Mouse (Mus musculus) embryonic facial prominence, embryonic 12.5 days (tissue): ENCODE data around the gene Agmat. TPM values are rescaled to one million over a fixed set of nuclear protein-coding genes. Genes with fewer than 3 reads are reported as not detected.

Source experiments
- ATAC-seq: fragments of 200-750 bp; cut with Nextera tagmentation; 2 replicates; pipeline ENCODE4 v1.8.0; 2017; ENCODE audit not compliant: insufficient number of reproducible peaks, insufficient read depth, low FRiP score, low TSS enrichment
- H3K27ac ChIP-seq: fragments of 300-500 bp; sonication (generic); 2 replicates; pipeline ENCODE4 v1.5.1; 2016; ENCODE audit warnings: mild to moderate bottlenecking
- H3K27me3 ChIP-seq: fragments of 300-500 bp; sonication (generic); 2 replicates; pipeline ENCODE4 v1.6.1; 2016; ENCODE audit warnings: mild to moderate bottlenecking, moderate library complexity
- H3K36me3 ChIP-seq: fragments of 300-500 bp; sonication (generic); 2 replicates; pipeline ENCODE4 v1.6.1; 2016; ENCODE audit warnings: mild to moderate bottlenecking
- H3K4me1 ChIP-seq: fragments of 300-500 bp; sonication (generic); 2 replicates; pipeline ENCODE4 v1.6.1; 2016
- H3K4me2 ChIP-seq: fragments of 300-500 bp; sonication (generic); replicated peaks from 2 replicates; pipeline ENCODE4 v1.6.1; 2016; ENCODE audit warnings: mild to moderate bottlenecking, moderate library complexity
- H3K4me3 ChIP-seq: fragments of 300-500 bp; sonication (generic); 2 replicates; pipeline ENCODE4 v1.5.1; 2016; ENCODE audit warnings: mild to moderate bottlenecking
- H3K9ac ChIP-seq: fragments of 300-500 bp; sonication (generic); 2 replicates; pipeline ENCODE4 v1.6.1; 2016; ENCODE audit warnings: mild to moderate bottlenecking, moderate library complexity
- H3K9me3 ChIP-seq: fragments of 300-500 bp; sonication (generic); 2 replicates; pipeline ENCODE4 v1.6.1; 2016; ENCODE audit warnings: mild to moderate bottlenecking, moderate library complexity
- WGBS: fragments of 180-500 bp; shearing (Covaris S2); methylation state at CpG from one replicate; pipeline ENCODE4 v1.1.7; 2016; 5-methylcytosine and 5-hydroxymethylcytosine counted together
- polyA plus RNA-seq: library from polyadenylated mRNA; unstranded; fragments of >200 nt; fragmentation: Nextera tagmentation; extraction: Ambion mirVana; gene quantifications from 2 replicates; pipeline ENCODE4 v1.2.1, GENCODE M21; 2016

Gene Agmat
- not detected in 2 replicates for polyA plus RNA-seq

GRCm38 (mm10) chr4:141746578-141747346 lies at the start of gene Agmat:
Gene Agmat (plus strand): TSS chr4:141746672.
- Histone ChIP-seq H3K4me1 (0 out of 2 replicates have a peak, but pooled peaks cover under 1% of the 10 kb centered on the region), H3K36me3 (no peaks in the 10 kb centered on the region), H3K9me3 (no peaks in the 10 kb centered on the region), H3K4me3 (no peak within 1 kb of the TSS), H3K4me2 (no peak within 1 kb of the TSS), H3K27me3 (peaks cover 5% of the 10 kb centered on the region; the same call in 1 of the 2 replicates), H3K27ac (no peak within 1 kb of the TSS), H3K9ac (no peak within 1 kb of the TSS)
- no peak for ATAC-seq
- WGBS, result 25% methylated on average over 25 of the region's 25 CpGs

DNA sequence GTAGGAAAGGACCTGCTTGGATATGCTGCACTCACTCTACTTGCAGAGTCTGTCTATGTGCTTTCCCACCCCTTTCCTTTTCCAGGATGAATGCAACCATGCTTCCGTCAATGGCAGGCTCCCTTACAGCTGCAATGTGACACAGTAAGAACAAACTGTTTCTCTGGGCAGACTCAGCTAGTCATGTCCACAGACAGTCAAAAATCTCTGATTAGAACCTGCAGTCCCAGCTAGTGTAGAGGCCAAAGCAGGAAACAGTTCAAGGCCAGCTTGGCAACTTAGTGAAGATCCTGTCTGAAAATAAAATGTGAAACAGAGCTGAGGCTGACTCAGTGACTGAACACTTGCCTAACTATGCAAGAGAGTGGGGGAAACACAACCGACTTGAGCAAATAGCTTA lies 41.8 kb upstream of the Agmat start:
- Histone ChIP-seq H3K36me3 (peaks cover 89% of the 10 kb centered on the region), H3K27ac (no peak overlapping the region), H3K9me3 (no peaks in the 10 kb centered on the region), H3K4me1 (no peaks in the 10 kb centered on the region), H3K9ac (no peak overlapping the region), H3K27me3 (no peaks in the 10 kb centered on the region), H3K4me2 (no peak overlapping the region), H3K4me3 (no peak overlapping the region)
- ATAC-seq, result no peak
- WGBS, result 93% methylated on average over 2 of the region's 2 CpGs

DNA sequence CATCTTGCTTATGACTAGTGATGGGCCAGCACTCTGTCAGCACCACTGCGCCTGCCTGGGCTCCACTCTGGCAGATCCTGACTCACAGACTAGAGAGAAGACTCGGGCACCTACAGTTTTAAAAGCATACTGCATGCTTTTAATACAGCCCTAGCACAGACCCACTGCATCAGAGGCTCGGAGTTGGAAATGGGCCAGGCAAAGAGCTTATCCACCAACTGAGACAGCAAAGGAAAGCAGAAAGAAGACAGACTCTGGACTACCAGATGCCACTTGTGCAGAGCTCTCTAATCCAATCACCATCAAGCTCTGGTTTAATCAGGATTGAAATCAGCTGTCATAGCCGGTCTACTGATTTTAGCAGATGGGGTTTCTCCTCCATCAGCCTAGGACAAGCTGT lies 41.1 kb upstream of the Agmat start:
- Histone ChIP-seq H3K36me3 (peaks cover 88% of the 10 kb centered on the region), H3K27ac (no peak overlapping the region)
- WGBS, result 82% methylated on average over 4 of the region's 4 CpGs

GRCm38 (mm10) chr4:141708005-141708404 lies 38.5 kb upstream of the Agmat start:
- H3K4me3 ChIP-seq, result no peak overlapping the region
- H3K27me3 ChIP-seq, result no peaks in the 10 kb centered on the region
- H3K9me3 ChIP-seq, result no peaks in the 10 kb centered on the region
- no peak overlapping the region for H3K27ac ChIP-seq
- WGBS, result 88% methylated on average over 7 of the region's 7 CpGs
- ATAC-seq, result no peak
- H3K4me1 ChIP-seq, result no peaks in the 10 kb centered on the region
- H3K36me3 ChIP-seq, result peaks cover 93% of the 10 kb centered on the region
- H3K9ac ChIP-seq, result no peak overlapping the region
- no peak overlapping the region for H3K4me2 ChIP-seq

More for the DNA sequence above, 41.1 kb upstream of the Agmat start:
- Histone ChIP-seq H3K4me2 (no peak overlapping the region), H3K9me3 (no peaks in the 10 kb centered on the region), H3K4me1 (no peaks in the 10 kb centered on the region), H3K4me3 (no peak overlapping the region), H3K27me3 (no peaks in the 10 kb centered on the region), H3K9ac (no peak overlapping the region)
- ATAC-seq, result no peak

DNA sequence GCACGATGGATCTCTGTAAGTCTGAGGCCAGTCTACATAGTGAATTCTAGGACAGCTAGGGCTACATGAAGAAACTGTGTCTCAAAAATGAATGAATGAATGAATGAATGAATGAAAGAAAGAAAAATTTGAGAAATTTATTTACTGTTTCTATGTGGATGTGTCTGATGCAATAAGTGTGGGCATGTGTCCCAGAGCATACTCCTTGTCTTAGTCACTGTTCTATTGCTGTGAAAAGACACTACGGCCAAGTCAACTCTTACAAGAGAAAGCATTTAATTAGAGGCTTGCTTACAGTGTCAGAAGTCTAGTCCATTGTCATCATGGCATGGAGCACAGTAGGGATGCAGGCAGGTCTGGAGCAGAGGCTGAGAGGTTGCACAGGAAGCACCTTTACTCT lies 37.5 kb upstream of the Agmat start:
- 97% methylated on average over 2 of the region's 2 CpGs for WGBS
- ATAC-seq, result no peak
- H3K36me3 ChIP-seq, result peaks cover 90% of the 10 kb centered on the region

DNA sequence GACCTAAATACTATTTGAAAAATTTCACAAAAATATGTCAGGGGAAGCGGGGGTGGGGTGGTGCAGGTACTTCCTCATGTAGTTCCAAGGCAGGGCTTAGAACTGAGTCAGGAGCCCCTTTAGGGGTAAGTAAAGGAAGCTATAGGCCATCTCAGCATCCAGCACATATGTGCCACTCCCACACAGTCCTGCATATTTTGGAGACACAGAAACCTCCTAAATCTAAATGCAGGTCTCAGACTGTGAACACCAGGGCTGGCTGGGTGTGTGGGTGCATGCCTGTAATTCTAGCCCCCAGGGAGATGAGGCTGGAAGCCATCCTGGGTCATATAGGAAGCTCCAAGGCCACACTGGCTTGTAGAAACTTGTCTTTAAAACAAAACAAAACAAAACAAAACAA lies 35.2 kb upstream of the Agmat start:
- no peak overlapping the region for H3K9ac ChIP-seq
- H3K9me3 ChIP-seq, result no peaks in the 10 kb centered on the region
- no peak for ATAC-seq
- 95% methylated on average over 1 of the region's 1 CpGs for WGBS
- H3K4me2 ChIP-seq, result no peak overlapping the region
- H3K36me3 ChIP-seq, result peaks cover 67% of the 10 kb centered on the region
- H3K27ac ChIP-seq, result no peak overlapping the region
- peaks cover 6% of the 10 kb centered on the region for H3K4me1 ChIP-seq
- H3K4me3 ChIP-seq, result no peak overlapping the region
- no peaks in the 10 kb centered on the region for H3K27me3 ChIP-seq

More for the DNA sequence above, 37.5 kb upstream of the Agmat start:
- no peaks in the 10 kb centered on the region for H3K9me3 ChIP-seq
- H3K4me1 ChIP-seq, result no peaks in the 10 kb centered on the region
- H3K27me3 ChIP-seq, result no peaks in the 10 kb centered on the region
- no peak overlapping the region for H3K4me2 ChIP-seq
- H3K4me3 ChIP-seq, result no peak overlapping the region
- no peak overlapping the region for H3K27ac ChIP-seq
- no peak overlapping the region for H3K9ac ChIP-seq

DNA sequence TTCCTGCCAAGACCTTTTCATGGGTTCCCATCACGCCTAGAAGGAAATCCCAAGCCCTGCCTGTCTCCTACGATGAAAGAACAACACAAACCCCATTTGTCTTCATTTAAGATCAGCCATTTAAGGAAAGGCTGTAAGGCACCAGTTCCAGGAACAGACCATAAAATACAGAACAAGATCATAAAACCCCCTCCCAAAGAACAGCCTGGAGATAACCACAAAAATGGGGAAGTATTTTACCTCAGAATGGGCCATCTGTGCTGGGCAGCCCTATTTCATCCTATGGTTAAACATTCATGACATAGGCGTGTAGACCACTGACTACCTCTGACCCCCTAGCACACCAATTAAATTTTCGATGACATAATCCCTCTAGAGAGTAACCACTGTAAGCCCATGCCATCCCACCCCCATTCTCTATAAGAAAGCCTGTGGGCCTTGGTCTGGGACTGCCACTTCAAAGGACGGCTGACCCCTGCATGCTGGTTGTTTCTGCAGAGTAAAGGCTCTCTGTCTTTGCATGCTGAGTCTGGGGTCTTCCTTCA lies 32.8 kb upstream of the Agmat start:
- no peaks in the 10 kb centered on the region for H3K9me3 ChIP-seq
- H3K36me3 ChIP-seq, result peaks cover 44% of the 10 kb centered on the region
- H3K27me3 ChIP-seq, result no peaks in the 10 kb centered on the region
- no peak overlapping the region for H3K4me2 ChIP-seq
- no peak overlapping the region for H3K27ac ChIP-seq
- 88% methylated on average over 5 of the region's 5 CpGs for WGBS
- no peak overlapping the region for H3K4me3 ChIP-seq
- no peak overlapping the region for H3K9ac ChIP-seq
- ATAC-seq, result no peak
- H3K4me1 ChIP-seq, result peaks cover 6% of the 10 kb centered on the region

GRCm38 (mm10) chr4:141715027-141715426 lies 31.4 kb upstream of the Agmat start:
- H3K27me3 ChIP-seq, result no peaks in the 10 kb centered on the region
- H3K27ac ChIP-seq, result 0 out of 2 replicates have a peak overlapping the region, but pooled peaks have one; percentile 36
- H3K9me3 ChIP-seq, result no peaks in the 10 kb centered on the region
- H3K4me3 ChIP-seq, result no peak overlapping the region
- ATAC-seq, result 0 out of 2 replicates have a peak, but pooled peaks have one; percentile 52
- no peak overlapping the region; the same call in 1 of the 2 replicates for H3K9ac ChIP-seq
- 46% methylated on average over 2 of the region's 2 CpGs for WGBS
- no peak overlapping the region for H3K4me2 ChIP-seq
- peaks cover 33% of the 10 kb centered on the region for H3K36me3 ChIP-seq
- peaks cover 6% of the 10 kb centered on the region for H3K4me1 ChIP-seq

GRCm38 (mm10) chr4:141717633-141718032 lies 28.8 kb upstream of the Agmat start:
- no peak overlapping the region for H3K4me2 ChIP-seq
- WGBS, result 74% methylated on average over 4 of the region's 4 CpGs
- peaks cover 15% of the 10 kb centered on the region for H3K36me3 ChIP-seq

GRCm38 (mm10) chr4:141719304-141719703 lies 27.2 kb upstream of the Agmat start:
- peaks cover 28% of the 10 kb centered on the region for H3K4me1 ChIP-seq
- H3K4me3 ChIP-seq, result no peak overlapping the region
- H3K4me2 ChIP-seq, result no peak overlapping the region
- WGBS, result 84% methylated on average over 1 of the region's 1 CpGs
- no peak overlapping the region for H3K27ac ChIP-seq
- H3K27me3 ChIP-seq, result no peaks in the 10 kb centered on the region
- ATAC-seq, result no peak
- H3K9ac ChIP-seq, result no peak overlapping the region
- H3K36me3 ChIP-seq, result peaks cover 6% of the 10 kb centered on the region
- H3K9me3 ChIP-seq, result no peaks in the 10 kb centered on the region

More at GRCm38 (mm10) chr4:141717633-141718032, 28.8 kb upstream of the Agmat start:
- ATAC-seq, result no peak
- Histone ChIP-seq H3K4me1 (peaks cover 22% of the 10 kb centered on the region), H3K27ac (no peak overlapping the region), H3K9me3 (no peaks in the 10 kb centered on the region), H3K4me3 (no peak overlapping the region), H3K9ac (no peak overlapping the region), H3K27me3 (no peaks in the 10 kb centered on the region)

DNA sequence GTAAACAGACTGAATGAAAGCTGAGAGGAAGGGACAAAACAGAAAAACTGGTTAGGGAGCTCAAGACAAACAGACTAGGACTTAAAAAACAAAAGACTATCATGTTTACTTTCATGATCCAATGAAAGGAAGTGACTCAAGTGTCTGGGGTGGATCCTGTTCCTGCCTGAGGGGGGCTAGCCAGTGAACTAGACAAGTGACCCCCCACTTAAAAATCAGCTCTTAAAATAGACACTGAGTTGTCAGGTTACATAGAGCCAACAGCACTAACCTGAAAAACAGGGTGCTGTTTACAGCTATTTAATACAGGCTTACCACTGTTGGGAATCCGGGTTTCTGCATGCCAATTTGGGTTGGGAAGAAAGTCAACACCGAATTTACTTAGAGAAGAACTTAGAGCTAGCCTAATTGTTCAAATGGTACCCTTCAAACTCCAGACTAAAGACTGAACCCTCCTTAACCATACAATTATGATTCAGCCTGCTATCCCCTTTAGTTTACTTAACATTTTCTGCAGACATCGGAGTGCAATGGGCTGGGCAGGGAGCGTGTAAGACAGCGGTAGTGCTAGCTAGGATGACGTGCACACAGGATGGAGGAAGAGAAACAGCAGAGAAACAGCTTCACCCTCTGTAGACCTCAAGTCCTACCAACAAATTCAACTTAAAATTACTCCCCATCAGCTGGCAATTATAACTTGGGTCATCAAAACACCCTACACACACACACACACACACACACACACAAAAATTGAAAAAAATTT lies 25.5 kb upstream of the Agmat start:
- no peak overlapping the region for H3K9ac ChIP-seq
- H3K27ac ChIP-seq, result peak overlapping the region; percentile 24; the same call in 1 of the 2 replicates
- 0 out of 2 replicates have a peak overlapping the region, but pooled peaks have one; percentile 100 for H3K4me3 ChIP-seq
- 67% methylated on average over 6 of the region's 6 CpGs for WGBS
- ATAC-seq, result peak; percentile 48; the same call in 1 of the 2 replicates
- peaks cover 6% of the 10 kb centered on the region for H3K36me3 ChIP-seq
- H3K9me3 ChIP-seq, result no peaks in the 10 kb centered on the region
- H3K27me3 ChIP-seq, result no peaks in the 10 kb centered on the region
- H3K4me2 ChIP-seq, result peak overlapping the region; percentile 85
- H3K4me1 ChIP-seq, result peaks cover 22% of the 10 kb centered on the region
